ENCODE assay signal across 8 mouse cellular contexts in the genomic region with DNA sequence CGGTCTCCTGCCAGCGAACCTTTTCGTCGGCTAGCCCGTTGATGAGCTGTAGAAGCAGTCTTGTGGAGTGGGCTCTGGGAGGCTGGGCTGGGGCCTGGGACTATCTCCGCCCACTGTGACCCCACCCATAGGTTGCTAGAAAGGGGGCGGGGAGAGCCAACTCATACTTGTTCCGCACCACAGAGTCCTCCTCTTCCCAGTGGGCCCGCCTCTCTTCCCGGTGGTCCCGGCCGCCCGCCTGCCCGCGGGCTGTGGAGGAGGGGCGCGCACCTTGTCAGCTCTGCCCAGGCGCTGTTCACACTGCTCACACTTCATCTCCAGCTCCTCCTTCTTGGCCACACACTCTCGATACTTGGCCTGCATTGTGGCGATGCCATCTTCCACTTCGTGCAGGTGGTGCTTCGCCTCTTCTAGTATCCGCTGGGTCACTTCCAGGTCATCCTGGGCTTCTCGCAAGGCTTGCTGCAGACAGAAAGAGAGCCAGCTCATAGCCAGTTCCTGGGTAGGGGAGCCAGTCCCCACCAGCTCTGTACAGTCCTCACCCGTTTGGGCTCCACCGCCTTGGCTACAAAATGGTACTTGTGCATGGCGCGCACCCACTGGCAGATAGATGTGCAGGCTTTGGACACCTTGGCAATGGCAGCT. TPM values are rescaled to one million over a fixed set of nuclear protein-coding genes. Genes with fewer than 3 reads are reported as not detected.
DNase-seq lines count a peak whose midpoint lies in the region; ATAC-seq lines count a peak whose summit lies in the region.

No protein-coding gene starts in this region.

- intact Hi-C loops in heart, postnatal 14 days (cut with DNase I), result loop anchor here (2.0 kb wide), 1 partner anchor 53 kb away; the partner anchor contains the start of gene Dnah1

- ATAC-seq in common myeloid progenitor, adult 5-6 weeks (replicated peaks; ENCODE audit: low read depth, poor library complexity, severe bottlenecking), result peak; percentile 78

- peak; percentile 71 for DNase-seq in cerebellum, postnatal 10 days
- DNase-seq in cerebellum, adult 11-12 months, result no peak
- peak; percentile 9 to 39 for DNase-seq in heart, postnatal 14 days
- DNase-seq in layer of hippocampus, postnatal 36 days, result peak; percentile 29 to 39
- DNase-seq in lung, postnatal 10 days, result peak; percentile 77
- peak; percentile 40 for DNase-seq in right cerebral cortex, adult 18-20 months
- DNase-seq in cerebellum, postnatal 36 days, result no peak

RNA-seq across cellular contexts. Expression of gene Bap1, which starts 18.3 kb away (rescaled TPM):
- 39.8 and 64.6 TPM in 2 replicates for total RNA-seq in common myeloid progenitor, adult 5-6 weeks (2017)
- total RNA-seq in heart, postnatal 14 days (2021), result 10 to 100 TPM; 47.3 to 47.5 TPM
- total RNA-seq in layer of hippocampus, postnatal 36 days (2021), result 100 to 1,000 TPM; 132 to 134 TPM

RNA-seq across cellular contexts. Expression of gene Phf7, which starts 18.5 kb away (rescaled TPM):
- 15.6 and 16.7 TPM in 2 replicates for total RNA-seq in common myeloid progenitor, adult 5-6 weeks (2017)
- total RNA-seq in heart, postnatal 14 days (2021), result 1 to 10 TPM; 4.3 to 4.6 TPM
- 1 to 10 TPM; 3.5 to 3.6 TPM for total RNA-seq in layer of hippocampus, postnatal 36 days (2021)

RNA-seq across cellular contexts. Expression of gene Sema3g, which starts 51.9 kb away (rescaled TPM):
- total RNA-seq in common myeloid progenitor, adult 5-6 weeks (2017), result not detected in 2 replicates
- 10 to 100 TPM; 17.4 to 22.2 TPM for total RNA-seq in heart, postnatal 14 days (2021)
- 1 to 10 TPM; 4.5 to 4.9 TPM for total RNA-seq in layer of hippocampus, postnatal 36 days (2021)

RNA-seq across cellular contexts. Expression of gene Nisch, which starts 52.8 kb away (rescaled TPM):
- 82.3 and 114 TPM in 2 replicates for total RNA-seq in common myeloid progenitor, adult 5-6 weeks (2017)
- total RNA-seq in heart, postnatal 14 days (2021), result 100 to 1,000 TPM; 185 to 197 TPM
- total RNA-seq in layer of hippocampus, postnatal 36 days (2021), result 100 to 1,000 TPM; 458 to 488 TPM

RNA-seq across cellular contexts. Expression of gene Dnah1, which starts 54.1 kb away (rescaled TPM):
- 0.10 and 0.23 TPM in 2 replicates for total RNA-seq in common myeloid progenitor, adult 5-6 weeks (2017)
- under 1 TPM; 0.07 to 0.14 TPM for total RNA-seq in heart, postnatal 14 days (2021)
- 1 to 10 TPM; 3.8 to 4.8 TPM for total RNA-seq in layer of hippocampus, postnatal 36 days (2021)

Comparison
In these comparisons a context has a peak if more than half of its experiments do, and no peak if none do; other contexts are left out.
1. DNase-seq: peak in cerebellum, postnatal 10 days (2 of 2), heart, postnatal 14 days (2 of 2), layer of hippocampus, postnatal 36 days (2 of 2), lung, postnatal 10 days (single experiment) and right cerebral cortex, adult 18-20 months (single experiment); none in cerebellum, adult 11-12 months (single experiment) and cerebellum, postnatal 36 days (0 of 2).